Mouse (Mus musculus): ENCODE results near the gene 5730596B20Rik.

GRCm38 (mm10) chr6:52184668-52185067 is 7.4 kb downstream of the 5730596B20Rik start:
- TF ChIP-seq CTCF (IDR thresholded peaks at IDR 0.05; ENCODE audit: control insufficient read depth, insufficient read depth, low read length) (no peak), POLR2A (IDR thresholded peaks at IDR 0.05; ENCODE audit: borderline replicate concordance, control insufficient read depth, low read depth, low read length) (no peak)

Data from bone marrow, adult 2 months (tissue).